Mouse (Mus musculus) CH12.LX (cell line): ENCODE data around the gene Commd1.

ENCODE experiments used
- CHD2 ChIP-seq: IDR thresholded peaks from 2 replicates; pipeline ENCODE4 v1.6.1; 2011; ENCODE audit warnings: low read length, improper control_type of control experiment
- CTCF ChIP-seq, 2 experiments: IDR thresholded peaks in 1 of 2; conservative IDR thresholded peaks in 1 of 2; 2 replicates each; pipeline ENCODE4 v1.5.1; 2011 to 2012; ENCODE audit warnings: low read depth in 2 of 2, low read length in 2 of 2, improper control_type of control experiment in 1 of 2, inconsistent platforms in 1 of 2, mild to moderate bottlenecking in 1 of 2, moderate library complexity in 1 of 2
- E2F4 ChIP-seq: IDR thresholded peaks from 2 replicates; pipeline ENCODE4 v1.6.1; 2011; ENCODE audit warnings: low read depth, low read length, improper control_type of control experiment; ENCODE audit not compliant: insufficient replicate concordance
- IRF4 ChIP-seq: IDR thresholded peaks from 2 replicates; pipeline ENCODE4 v1.6.1; 2014; ENCODE audit warnings: low read depth, mild to moderate bottlenecking, inconsistent platforms, low read length, improper control_type of control experiment
- JUN ChIP-seq: IDR thresholded peaks from 2 replicates; pipeline ENCODE4 v1.6.1; 2011; ENCODE audit warnings: low read depth, mild to moderate bottlenecking, low read length, improper control_type of control experiment, moderate library complexity; ENCODE audit not compliant: insufficient read depth
- KAT2A ChIP-seq: IDR thresholded peaks from 2 replicates; pipeline ENCODE4 v1.6.1; 2012; ENCODE audit warnings: low read length, improper control_type of control experiment, inconsistent platforms; ENCODE audit not compliant: insufficient replicate concordance
- NELFE ChIP-seq: IDR thresholded peaks from 2 replicates; pipeline ENCODE4 v1.6.1; 2011; ENCODE audit warnings: low read depth, low read length, improper control_type of control experiment
- SMC3 ChIP-seq: IDR thresholded peaks from 2 replicates; pipeline ENCODE4 v1.6.1; 2011; ENCODE audit warnings: low read depth, low read length, improper control_type of control experiment
- ZMIZ1 ChIP-seq: IDR thresholded peaks from 2 replicates; pipeline ENCODE4 v1.6.1; 2012; ENCODE audit warnings: low read depth, mild to moderate bottlenecking, inconsistent platforms, low read length, improper control_type of control experiment

DNA sequence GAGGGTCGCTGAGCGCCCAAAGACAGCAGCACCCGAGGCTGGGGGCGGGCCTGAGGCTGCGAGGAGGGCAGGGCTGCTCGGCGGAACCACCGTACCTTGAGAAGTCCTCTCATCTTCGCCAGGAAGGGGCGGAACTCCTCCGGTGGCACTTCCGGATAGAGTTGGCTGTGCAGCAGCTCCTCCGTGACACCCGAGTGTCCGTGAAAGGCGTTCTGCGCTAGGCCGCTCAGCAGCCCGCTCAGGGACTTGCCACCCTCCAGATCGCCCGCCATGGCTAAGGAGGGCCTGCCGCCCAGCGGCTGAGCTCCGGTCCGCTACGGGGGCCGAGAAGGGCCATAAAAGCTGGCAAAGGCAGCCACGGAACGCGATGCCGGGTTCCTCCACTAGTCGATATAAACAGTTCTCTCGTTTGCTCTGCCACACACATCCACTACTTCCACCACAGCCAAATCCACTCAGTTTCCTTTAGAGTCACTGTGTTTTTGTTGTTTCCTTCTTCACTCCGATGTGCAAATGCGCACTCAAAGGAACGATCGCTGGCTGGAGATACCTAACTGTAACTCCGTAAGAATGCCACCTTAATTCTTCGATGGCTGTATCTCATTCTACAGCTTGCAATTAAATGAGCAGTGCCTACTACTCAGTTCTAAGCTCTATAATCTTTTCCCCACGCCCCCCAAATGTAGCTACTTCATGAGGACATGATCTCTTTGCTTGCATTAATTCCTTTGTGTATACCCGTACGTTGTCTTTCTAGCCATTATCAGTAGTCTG lies at the start of gene Commd1, which contains the start of gene Gm28048:
- TF ChIP-seq JUN (no peak), ZMIZ1 (peak; percentile 92), SMC3 (no peak), NELFE (peak; percentile 95), CTCF (conservative IDR thresholded peaks at IDR 0.05 in 1 of 2, IDR thresholded peaks at IDR 0.05 in 1 of 2; ENCODE audit: low read depth in 2 of 2, low read length in 2 of 2) (peak; percentile 45 to 56; a peak in 3 of 4 replicates), KAT2A (peak; percentile 55; the same call in 1 of the 2 replicates), IRF4 (no peak; the same call in none of the 2 replicates), E2F4 (no peak), CHD2 (no peak)
